Mouse (Mus musculus): Measurements from ENCODE around the gene Psrc1. TPM values are rescaled to one million over a fixed set of nuclear protein-coding genes. Genes with fewer than 3 reads are reported as not detected.

The Psrc1 gene
- polyA plus RNA-seq, 1 experiment from 2014 or later, result 8.3 TPM

DNA sequence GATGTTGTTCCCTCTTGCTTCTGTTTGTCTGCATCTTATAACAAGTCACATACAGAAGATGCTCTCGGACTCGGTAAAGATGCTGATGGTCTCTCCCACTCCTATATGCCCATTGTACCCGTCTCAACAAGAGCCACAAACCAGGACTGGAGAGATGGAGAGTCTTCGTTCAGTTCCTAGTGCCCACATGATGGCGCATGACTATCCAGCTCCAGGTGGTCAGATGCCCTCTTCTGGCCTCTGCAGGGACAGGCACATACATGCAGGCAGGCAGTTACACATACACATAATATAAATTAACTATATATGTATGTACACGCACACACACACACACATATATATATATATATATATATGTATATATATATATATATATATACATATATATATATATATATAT, 2.9 kb upstream of the Psrc1 start:
- H3K27ac ChIP-seq (replicated peaks), result no peak overlapping the region
- 85% methylated on average over 6 of the region's 6 CpGs for WGBS
- no peaks in the 10 kb centered on the region for H3K36me3 ChIP-seq (ENCODE audit: control insufficient read depth, insufficient read depth, low read length)
- peaks cover 6% of the 10 kb centered on the region; the same call in 1 of the 2 replicates for H3K4me1 ChIP-seq (replicated peaks; ENCODE audit: control insufficient read depth, insufficient read depth)
- DNase-seq (ENCODE audit: low spot score), result no peak
- no peaks in the 10 kb centered on the region for H3K27me3 ChIP-seq (ENCODE audit: control insufficient read depth, insufficient read depth, low read length)
- no peak for ATAC-seq (ENCODE audit: low FRiP score, low TSS enrichment)
- no peaks in the 10 kb centered on the region for H3K9me3 ChIP-seq (ENCODE audit: control insufficient read depth, low read length)
- no peak overlapping the region for H3K9ac ChIP-seq (ENCODE audit: low read length)
- H3K4me3 ChIP-seq (ENCODE audit: low read depth, low read length), result no peak overlapping the region
- no peak overlapping the region for H3K4me2 ChIP-seq (replicated peaks; ENCODE audit: low read depth)
- TF ChIP-seq CTCF (IDR thresholded peaks at IDR 0.05; ENCODE audit: low read depth) (peak; percentile 72), EP300 (optimal IDR thresholded peaks at IDR 0.05) (no peak)

DNA sequence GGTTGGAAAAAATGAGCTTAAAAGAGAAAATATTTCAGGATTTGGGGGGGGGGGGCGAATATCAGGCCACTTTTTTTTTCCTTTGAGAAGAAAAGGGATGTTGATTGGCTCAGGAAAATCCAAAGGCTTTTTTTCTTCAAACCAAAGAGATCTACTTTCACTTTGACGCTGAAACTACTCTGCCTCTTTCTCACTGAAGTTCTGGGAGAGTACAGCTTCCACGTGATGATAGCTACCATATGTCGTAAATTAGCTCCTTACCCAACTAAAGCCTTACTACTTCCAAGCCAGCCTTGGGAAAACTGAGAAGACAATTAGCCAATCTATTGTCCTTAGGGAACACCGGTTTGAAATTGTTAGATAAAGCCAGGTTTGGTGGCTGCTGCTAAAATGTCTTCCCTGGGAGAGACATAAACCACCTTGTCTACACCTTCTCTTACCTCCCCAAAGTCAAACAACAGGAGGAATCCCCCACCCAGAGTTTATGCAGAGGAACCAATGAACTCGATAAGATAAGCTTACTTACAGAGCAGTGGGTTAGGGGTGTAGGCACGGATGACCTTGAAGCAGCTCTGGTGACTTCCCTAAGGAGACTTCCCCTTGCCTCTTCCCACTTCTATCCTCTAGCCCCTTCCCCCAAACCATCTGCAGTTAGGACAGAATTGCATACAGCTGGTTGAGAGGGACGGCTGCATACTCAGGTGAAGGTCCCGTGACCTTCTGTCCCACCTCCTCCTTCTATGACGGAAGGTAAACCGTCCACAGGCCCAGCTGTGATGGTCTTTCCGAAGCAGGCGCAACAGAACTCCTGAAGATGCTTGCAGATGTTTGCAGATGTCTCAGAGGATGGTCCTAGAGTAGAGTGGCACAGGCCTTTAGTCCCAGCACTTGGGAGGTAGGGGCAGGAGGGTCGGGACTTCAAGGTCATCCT, 1.4 kb upstream of the Psrc1 start:
- no peak for TF ChIP-seq EP300 (optimal IDR thresholded peaks at IDR 0.05)
- TF ChIP-seq CTCF (IDR thresholded peaks at IDR 0.05; ENCODE audit: low read depth), result no peak
- DNase-seq (ENCODE audit: low spot score), result no peak
- peaks cover 6% of the 10 kb centered on the region; the same call in 1 of the 2 replicates for H3K4me1 ChIP-seq (replicated peaks; ENCODE audit: control insufficient read depth, insufficient read depth)
- 0 out of 2 replicates have a peak overlapping the region, but pooled peaks have one; percentile 13 for H3K27ac ChIP-seq (replicated peaks)
- no peak for ATAC-seq (ENCODE audit: low FRiP score, low TSS enrichment)
- H3K4me2 ChIP-seq (replicated peaks; ENCODE audit: low read depth), result peak overlapping the region; percentile 61
- 62% methylated on average over 13 of the region's 14 CpGs for WGBS
- peak overlapping the region; percentile 26 for H3K4me3 ChIP-seq (ENCODE audit: low read depth, low read length)
- H3K36me3 ChIP-seq (ENCODE audit: control insufficient read depth, insufficient read depth, low read length), result 0 out of 2 replicates have a peak, but pooled peaks cover 2% of the 10 kb centered on the region
- H3K27me3 ChIP-seq (ENCODE audit: control insufficient read depth, insufficient read depth, low read length), result no peaks in the 10 kb centered on the region
- H3K9me3 ChIP-seq (ENCODE audit: control insufficient read depth, low read length), result no peaks in the 10 kb centered on the region
- H3K9ac ChIP-seq (ENCODE audit: low read length), result peak overlapping the region; percentile 27; the same call in 1 of the 2 replicates

DNA sequence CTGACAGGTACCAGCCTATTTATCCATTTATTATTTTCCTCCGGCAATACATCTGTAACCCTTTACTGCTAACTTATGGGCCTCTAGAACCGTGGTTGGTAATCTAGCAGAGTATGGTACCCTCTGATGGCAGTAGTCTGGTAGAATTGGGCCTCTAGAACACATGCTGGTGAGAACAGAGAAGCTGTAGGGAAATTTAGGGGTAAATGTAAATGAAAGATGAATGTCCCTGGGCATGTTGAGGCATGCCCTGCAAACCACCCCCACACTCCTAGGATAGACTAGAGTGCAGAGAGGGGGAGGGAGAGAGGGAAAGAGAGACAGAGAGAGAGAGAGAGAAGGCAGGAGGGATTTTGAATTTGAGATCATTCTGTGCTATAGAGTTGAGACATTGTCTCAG, 786 bp downstream of the Psrc1 start:
- peak overlapping the region; percentile 70; the same call in 1 of the 2 replicates for H3K4me3 ChIP-seq (ENCODE audit: low read depth, low read length)
- no peak for TF ChIP-seq EP300 (optimal IDR thresholded peaks at IDR 0.05)
- TF ChIP-seq CTCF (IDR thresholded peaks at IDR 0.05; ENCODE audit: low read depth), result no peak
- DNase-seq (ENCODE audit: low spot score), result no peak
- H3K9me3 ChIP-seq (ENCODE audit: control insufficient read depth, low read length), result no peaks in the 10 kb centered on the region
- H3K36me3 ChIP-seq (ENCODE audit: control insufficient read depth, insufficient read depth, low read length), result 0 out of 2 replicates have a peak, but pooled peaks cover 2% of the 10 kb centered on the region
- 0 out of 2 replicates have a peak overlapping the region, but pooled peaks have one; percentile 53 for H3K9ac ChIP-seq (ENCODE audit: low read length)
- WGBS, result 20% methylated on average over 2 of the region's 2 CpGs
- no peaks in the 10 kb centered on the region for H3K27me3 ChIP-seq (ENCODE audit: control insufficient read depth, insufficient read depth, low read length)
- H3K4me2 ChIP-seq (replicated peaks; ENCODE audit: low read depth), result peak overlapping the region; percentile 61
- no peak overlapping the region for H3K27ac ChIP-seq (replicated peaks)
- ATAC-seq (ENCODE audit: low FRiP score, low TSS enrichment), result no peak
- H3K4me1 ChIP-seq (replicated peaks; ENCODE audit: control insufficient read depth, insufficient read depth), result peaks cover 6% of the 10 kb centered on the region; the same call in 1 of the 2 replicates

DNA sequence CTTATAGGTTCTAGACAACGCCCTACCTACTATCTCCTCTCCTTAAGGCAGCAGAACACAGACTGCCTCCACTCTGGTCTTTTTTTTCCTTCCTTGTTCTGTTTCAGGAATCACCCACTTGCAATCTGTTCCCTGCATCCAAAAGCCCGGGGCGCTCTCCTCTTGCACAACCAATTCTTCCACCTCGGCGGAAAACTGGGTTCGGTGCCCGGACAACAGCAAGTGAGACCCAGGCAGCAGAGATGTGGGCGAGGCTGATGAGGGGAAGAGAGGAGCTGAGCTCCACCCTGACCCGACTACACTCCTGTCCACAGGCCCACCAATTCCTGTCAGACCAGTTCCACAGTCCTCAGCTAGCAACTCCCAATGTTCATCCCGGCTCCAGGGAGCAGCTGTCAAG, 2.5 kb downstream of the Psrc1 start:
- Histone ChIP-seq H3K36me3 (ENCODE audit: control insufficient read depth, insufficient read depth, low read length) (0 out of 2 replicates have a peak, but pooled peaks cover 2% of the 10 kb centered on the region), H3K4me2 (replicated peaks; ENCODE audit: low read depth) (no peak overlapping the region), H3K9me3 (ENCODE audit: control insufficient read depth, low read length) (no peaks in the 10 kb centered on the region), H3K9ac (ENCODE audit: low read length) (no peak overlapping the region), H3K4me1 (replicated peaks; ENCODE audit: control insufficient read depth, insufficient read depth) (peaks cover 6% of the 10 kb centered on the region; the same call in 1 of the 2 replicates), H3K27ac (replicated peaks) (peak overlapping the region; percentile 53; the same call in 1 of the 2 replicates), H3K27me3 (ENCODE audit: control insufficient read depth, insufficient read depth, low read length) (no peaks in the 10 kb centered on the region), H3K4me3 (ENCODE audit: low read depth, low read length) (no peak overlapping the region)
- WGBS, result 57% methylated on average over 10 of the region's 10 CpGs
- TF ChIP-seq CTCF (IDR thresholded peaks at IDR 0.05; ENCODE audit: low read depth) (no peak), EP300 (optimal IDR thresholded peaks at IDR 0.05) (no peak)
- DNase-seq (ENCODE audit: low spot score), result no peak
- ATAC-seq (ENCODE audit: low FRiP score, low TSS enrichment), result no peak

DNA sequence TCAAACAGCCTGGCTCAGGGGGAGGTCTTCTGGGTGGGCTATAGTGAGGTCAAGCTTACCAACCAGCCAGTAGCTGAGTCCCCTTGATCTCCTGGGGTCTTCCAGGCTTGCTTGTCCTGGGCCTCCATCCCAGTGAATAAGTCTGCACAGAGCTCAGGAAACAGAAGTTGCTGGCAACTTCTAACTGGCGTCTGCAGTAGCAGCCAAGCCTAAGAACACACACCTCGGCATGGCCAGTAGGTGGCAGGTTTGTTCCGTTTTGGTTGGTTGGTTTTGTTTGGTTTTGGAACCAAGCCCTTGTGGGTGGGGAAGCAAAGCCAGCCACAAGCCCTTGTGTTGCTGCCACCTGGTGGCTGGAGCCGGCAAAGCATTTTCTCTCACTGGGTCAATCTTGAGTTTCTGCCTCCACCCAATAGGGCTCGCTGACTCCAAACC, 5.5 kb downstream of the Psrc1 start:
- 2% methylated on average over 5 of the region's 5 CpGs for WGBS
- Histone ChIP-seq H3K4me1 (replicated peaks; ENCODE audit: control insufficient read depth, insufficient read depth) (peaks cover 4% of the 10 kb centered on the region; the same call in 1 of the 2 replicates), H3K27ac (replicated peaks) (no peak overlapping the region), H3K4me2 (replicated peaks; ENCODE audit: low read depth) (0 out of 2 replicates have a peak overlapping the region, but pooled peaks have one; percentile 14), H3K9ac (ENCODE audit: low read length) (no peak overlapping the region), H3K9me3 (ENCODE audit: control insufficient read depth, low read length) (no peaks in the 10 kb centered on the region), H3K4me3 (ENCODE audit: low read depth, low read length) (no peak overlapping the region), H3K27me3 (ENCODE audit: control insufficient read depth, insufficient read depth, low read length) (no peaks in the 10 kb centered on the region), H3K36me3 (ENCODE audit: control insufficient read depth, insufficient read depth, low read length) (peaks cover 2% of the 10 kb centered on the region; the same call in 1 of the 2 replicates)
- TF ChIP-seq CTCF (IDR thresholded peaks at IDR 0.05; ENCODE audit: low read depth), result peak; percentile 99
- peak; percentile 20 for TF ChIP-seq EP300 (optimal IDR thresholded peaks at IDR 0.05)
- peak; percentile 98 for DNase-seq (ENCODE audit: low spot score)
- peak; percentile 89 for ATAC-seq (ENCODE audit: low FRiP score, low TSS enrichment)

Data from stomach, postnatal 0 days (tissue).